Mouse (Mus musculus): ENCODE data around the gene Pomt1.
A peak's percentile ranks its signal among the peaks of the same experiment; 100 is the strongest.
"Not testable (repeated sequence)": the region's sequence is repeated elsewhere in the genome, so short reads cannot be mapped to it uniquely, and the experiment has no call there.

The Pomt1 gene

GRCm38 (mm10) chr2:32282727-32283126 is 46.3 kb downstream of the Pomt1 start:
- DNase-seq (ENCODE audit: low read depth, low spot score): peak; percentile 38

- no peak for DNase-seq (ENCODE audit: low read depth, low spot score)
Measured at GRCm38 (mm10) chr2:32283986-32284385, 47.6 kb downstream of the Pomt1 start.

DNA sequence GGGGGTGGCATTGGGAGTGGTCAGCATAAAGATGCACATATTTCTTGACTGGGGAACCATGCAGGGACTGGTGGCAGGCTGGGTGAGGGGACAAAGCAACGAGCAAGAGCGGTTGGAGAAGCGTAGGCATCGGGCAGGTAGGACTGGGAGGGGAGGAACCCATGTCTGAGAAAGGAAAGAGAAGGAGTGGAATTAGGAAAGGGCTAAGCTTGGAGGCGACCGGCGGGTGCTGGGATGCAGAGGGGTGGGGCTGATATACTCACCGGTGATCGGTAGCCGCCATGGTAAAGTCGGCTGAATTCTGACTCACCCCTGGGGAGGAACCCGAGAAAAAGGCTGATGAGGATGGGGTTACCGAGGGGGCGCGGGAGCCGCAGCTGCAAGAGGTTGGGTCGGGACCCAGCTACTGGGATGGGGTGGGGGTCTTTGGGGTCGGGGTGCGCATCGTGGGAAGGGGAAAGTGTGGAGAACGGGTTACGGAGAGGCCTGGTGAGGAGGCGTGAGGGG is 51.0 kb downstream of the Pomt1 start, which contains the start of gene Golga2:
Golga2 (plus strand) TSS at position 51 of the 507 bp plus-strand sequence.
- DNase-seq (ENCODE audit: low read depth, low spot score): no peak

- peak; percentile 100 for DNase-seq (ENCODE audit: low read depth, low spot score)
Measured at GRCm38 (mm10) chr2:32287923-32288367, 51.6 kb downstream of the Pomt1 start, which contains the start of gene Swi5. Gene Swi5, minus strand, starts transcription at chr2:32288075.

DNA sequence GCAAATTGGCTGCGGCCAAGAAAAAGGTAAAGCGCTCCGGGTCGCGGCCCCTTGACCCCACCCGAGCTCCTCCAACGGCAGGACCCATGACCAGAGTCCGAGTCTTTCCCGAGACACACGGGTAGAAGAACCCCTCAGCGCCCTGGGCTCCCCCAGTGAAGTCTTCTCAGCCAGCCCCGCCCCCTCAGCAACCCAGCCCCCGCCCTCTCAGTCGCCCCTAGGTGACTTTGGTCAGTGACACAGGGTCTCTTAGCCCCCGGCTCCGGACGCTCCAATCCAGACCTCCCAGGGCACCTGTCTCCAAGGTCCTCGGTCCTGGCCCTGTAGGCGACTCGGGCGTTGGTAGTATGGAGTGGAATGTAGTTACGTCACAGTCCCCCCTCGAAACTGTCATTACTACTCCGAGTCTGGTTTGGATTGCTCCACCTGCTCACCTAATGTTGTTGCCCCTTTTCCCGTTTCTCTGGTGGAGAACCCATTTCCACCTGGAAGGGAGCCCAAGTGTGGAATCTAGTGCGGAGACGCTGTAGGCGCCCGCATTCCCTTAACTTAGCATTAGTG is 52.1 kb downstream of the Pomt1 start:
- no peak for DNase-seq (ENCODE audit: low read depth, low spot score)

- no peak for DNase-seq (ENCODE audit: low read depth, low spot score)
Measured at GRCm38 (mm10) chr2:32289578-32289977, 53.2 kb downstream of the Pomt1 start.

GRCm38 (mm10) chr2:32294348-32294747 is 58.0 kb downstream of the Pomt1 start:
- DNase-seq (ENCODE audit: low read depth, low spot score): no peak

DNA sequence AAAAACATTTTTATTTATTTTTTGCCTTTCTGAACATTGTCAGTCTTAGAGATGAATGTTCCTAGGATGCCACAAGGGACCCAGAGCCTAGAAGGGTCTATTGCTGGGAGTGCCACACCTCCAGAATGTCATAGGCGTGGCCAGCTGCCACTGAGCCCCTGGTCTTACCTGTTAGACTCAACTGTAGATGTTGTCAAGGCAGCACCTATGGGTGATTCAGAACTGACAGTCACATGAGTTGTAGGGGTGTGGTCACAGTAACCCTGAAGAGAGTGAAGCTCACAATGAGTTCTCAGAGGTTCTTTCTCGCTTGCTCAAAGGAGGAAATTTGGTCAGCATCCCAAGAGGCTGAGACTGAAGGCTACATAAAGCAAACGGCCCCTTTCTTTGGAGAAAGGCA is 58.9 kb downstream of the Pomt1 start:
- no peak for DNase-seq (ENCODE audit: low read depth, low spot score)

DNA sequence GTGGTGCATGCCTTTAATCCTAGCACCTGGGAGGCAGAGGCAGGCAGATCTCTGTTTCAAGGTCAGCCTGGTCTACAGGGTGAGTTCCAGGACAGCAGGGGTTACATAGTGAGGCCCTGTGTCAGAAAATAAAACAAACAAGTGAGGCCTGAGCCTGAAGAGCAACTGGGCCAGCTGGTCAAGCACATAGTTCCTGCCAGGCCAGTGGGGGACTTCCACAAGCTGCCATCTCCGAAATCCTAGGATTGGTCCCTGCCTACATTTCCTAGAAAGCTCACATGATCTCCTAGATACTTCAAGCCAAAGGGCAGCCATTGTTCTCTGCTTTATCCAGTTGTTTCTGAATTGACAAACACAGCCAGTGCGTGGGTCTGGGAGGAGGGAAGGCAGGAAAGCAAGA is 59.5 kb downstream of the Pomt1 start:
- DNase-seq (ENCODE audit: low read depth, low spot score): not testable (repeated sequence)

DNA sequence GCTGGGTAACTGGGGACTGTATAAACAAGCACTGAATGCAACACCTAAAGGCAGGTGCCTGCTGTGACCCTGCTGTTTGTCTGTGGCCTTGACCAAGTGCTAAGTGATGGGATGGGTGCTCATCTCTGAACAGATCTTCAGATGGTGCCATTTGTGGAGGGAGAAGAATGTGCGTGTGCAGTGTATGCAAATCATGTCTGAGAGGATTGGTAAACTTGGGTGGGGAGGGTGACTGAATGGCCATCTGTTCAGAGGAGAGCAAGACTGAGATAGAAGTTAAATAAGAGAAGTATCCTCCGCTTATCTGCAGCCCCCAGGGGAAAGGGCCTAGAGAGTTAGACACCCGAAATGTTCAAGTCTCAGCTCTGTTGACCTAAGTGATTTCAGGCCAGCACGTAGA is 63.1 kb downstream of the Pomt1 start:
- DNase-seq (ENCODE audit: low read depth, low spot score): no peak

GRCm38 (mm10) chr2:32302952-32303351 is 66.6 kb downstream of the Pomt1 start:
- no peak for DNase-seq (ENCODE audit: low read depth, low spot score)

DNA sequence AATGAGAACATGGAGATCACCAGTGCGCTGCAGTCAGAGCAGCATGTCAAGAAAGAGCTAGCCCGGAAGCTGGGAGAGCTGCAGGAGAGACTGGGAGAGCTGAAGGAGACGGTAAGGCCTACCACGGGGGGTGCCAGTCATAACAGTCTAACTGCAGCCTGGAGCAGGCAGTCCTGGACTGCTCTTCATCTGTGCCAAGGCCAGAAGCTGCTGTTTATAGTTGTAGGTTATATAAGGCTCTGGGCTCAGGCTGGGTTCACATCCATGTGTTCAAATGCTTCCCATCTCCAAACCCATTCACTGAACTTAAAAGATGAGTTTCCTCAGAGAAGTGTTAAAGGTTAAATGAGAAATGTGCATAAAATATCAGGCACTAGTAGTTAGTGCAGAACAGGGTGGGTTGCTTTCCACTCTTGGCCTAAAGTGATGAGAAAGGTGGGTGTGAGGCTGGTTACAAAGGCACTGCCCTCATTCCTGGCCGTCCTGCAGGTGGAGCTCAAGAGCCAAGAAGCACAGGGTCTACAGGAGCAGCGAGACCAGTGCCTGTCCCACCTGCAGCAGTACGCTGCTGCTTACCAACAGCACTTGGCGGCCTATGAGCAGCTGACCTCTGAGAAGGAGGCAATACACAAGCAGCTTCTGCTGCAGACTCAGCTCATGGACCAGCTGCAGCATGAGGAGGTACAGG is 67.9 kb downstream of the Pomt1 start:
- no peak for DNase-seq (ENCODE audit: low read depth, low spot score)

Data from embryo, embryonic 11.5 days (tissue).